Mouse (Mus musculus) thymus, postnatal 14 days (tissue): ENCODE measurements around the gene Axl.
"Not testable (repeated sequence)": the region's sequence is repeated elsewhere in the genome, so short reads cannot be mapped to it uniquely, and the experiment has no call there.

ENCODE experiments used
- DNase-seq: peaks from one replicate; pipeline ENCODE4 v3.0.0; 2021

The Axl gene

DNA sequence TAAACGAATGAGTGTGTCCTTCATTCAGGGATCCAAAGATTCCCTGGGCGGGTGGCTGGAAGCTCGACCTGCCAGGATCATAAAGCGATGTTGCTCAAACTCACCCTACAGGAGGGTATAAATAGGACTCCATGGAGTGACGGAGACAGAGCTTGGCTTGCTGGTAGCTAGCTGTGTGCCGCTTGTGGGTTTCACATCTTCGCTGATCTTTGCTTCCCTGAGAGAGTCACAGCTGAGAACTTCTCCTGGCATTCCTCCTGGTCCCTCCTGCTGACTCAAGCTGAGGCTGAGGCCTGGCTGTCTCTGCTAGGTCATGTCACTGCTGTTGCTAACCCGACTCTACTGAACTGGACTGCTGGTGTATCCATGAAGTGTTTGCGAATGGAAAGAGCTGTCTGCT, 4.5 kb upstream of the Axl start:
- not testable (repeated sequence) for DNase-seq

DNA sequence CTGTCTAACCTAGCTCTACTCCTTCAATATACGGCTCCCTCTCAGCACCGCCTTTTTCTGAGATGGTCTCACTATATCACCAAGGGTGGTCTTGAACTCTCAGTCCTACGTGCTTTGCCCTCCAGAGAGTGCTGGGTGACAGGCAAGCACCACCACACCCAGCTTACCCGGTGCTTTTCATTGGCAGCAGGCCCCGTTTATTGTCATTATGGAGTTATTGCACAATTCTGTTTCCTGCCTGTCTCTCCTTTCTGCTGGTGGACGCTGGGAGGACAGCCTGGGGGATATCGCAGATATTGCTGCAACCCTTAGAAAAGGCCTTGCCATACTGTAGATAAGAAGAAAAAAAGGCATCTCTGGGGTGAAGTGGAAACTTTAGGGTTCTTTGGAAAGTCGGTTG, 2.1 kb upstream of the Axl start:
- no peak for DNase-seq

GRCm38 (mm10) chr7:25789129-25789440, 580 bp upstream of the Axl start:
- DNase-seq = no peak

DNA sequence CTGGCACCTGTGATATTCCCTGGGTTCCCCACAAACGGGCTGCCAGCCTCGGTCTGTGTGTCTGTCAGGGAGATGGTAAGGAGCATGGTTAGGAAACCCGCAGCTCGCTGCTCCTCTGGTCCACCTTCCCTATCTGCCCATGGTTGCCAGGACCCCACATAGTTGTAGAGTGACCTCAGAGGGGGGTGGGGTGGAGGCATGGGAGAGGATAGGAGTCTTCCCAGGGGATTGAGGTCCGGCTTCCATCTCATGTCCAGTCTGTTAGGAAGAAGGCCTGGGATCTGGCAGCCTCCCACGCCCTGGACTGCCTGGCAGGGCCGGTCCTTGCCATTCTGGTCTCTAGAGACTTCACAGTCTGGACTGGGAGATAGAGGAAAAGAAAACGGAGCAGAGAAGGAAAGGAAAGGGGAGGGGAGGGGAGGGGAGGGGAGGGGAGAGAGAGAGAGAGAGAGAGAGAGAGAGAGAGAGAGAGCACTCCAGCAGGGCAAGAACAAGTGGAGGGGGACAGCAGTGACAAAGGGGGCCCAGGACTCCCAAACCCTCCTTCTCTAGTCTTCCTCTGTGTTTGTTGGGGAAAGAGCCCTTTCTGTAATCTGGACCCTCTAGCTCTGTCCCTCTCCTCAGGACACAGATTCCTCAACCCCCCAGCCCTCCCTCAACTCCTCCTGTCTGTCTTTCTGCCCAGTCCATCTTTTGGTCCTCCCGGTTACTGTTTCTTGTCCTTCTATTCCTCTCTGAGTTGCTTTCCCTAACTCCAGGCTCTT, 867 bp downstream of the Axl start:
- no peak for DNase-seq

GRCm38 (mm10) chr7:25786974-25787373, 1.5 kb downstream of the Axl start:
- DNase-seq = no peak

DNA sequence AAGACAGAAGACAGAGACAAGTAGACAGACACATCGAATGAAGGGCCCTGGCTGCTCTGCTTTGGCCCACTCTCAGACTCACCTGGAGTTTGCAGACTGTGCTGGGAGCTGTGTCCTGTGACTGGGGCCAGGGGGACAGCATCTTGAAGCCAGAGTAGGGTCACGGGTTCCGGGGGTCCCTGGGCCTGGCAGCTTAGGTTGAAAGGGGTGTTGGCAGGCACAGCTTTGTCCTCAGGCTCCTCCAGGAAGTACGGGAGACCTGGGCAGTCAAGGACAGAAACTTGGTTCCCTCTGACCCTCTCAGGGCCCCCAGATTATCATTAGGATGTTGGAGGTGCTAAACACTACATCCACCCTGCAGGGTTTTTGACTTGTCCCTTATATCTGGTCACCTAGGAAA, 2.8 kb downstream of the Axl start:
- no peak for DNase-seq

DNA sequence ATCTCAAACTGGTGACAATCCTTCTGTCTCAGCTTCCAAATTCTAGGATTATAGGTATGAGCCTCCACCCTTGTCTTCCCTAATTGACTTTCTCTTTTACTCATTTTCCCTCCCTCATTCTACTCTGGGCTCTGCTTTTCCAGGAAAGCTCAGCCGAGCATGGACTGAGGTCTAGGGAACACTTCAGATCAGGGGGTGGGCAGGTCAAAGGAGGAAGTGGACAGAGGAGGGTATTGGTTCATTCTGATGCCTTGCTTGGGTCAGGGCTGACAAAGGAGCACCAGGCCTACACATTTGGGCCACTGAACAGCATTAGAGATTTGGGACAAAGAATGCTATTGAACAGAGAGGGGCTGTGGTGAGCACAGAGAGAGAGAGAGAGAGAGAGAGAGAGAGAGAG, 3.7 kb downstream of the Axl start:
- DNase-seq = no peak

DNA sequence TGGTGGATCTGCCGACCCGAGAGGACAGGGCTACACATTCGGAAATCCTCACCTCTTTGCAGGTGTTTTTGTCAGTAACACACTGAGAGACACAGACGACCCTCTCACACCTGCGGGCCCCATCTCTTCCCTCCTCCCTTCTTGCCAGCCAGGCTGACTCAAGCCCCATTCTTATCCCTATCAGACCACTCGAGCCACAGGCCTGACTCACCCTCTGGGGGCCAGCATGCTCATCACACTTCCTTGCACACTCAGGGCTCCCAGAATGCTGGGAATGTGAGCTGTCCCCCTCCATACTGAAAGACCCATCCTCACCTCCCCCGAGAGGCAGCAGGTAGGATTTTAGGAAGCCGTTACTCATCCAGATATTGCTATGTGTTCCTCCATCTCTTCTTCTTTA, 4.8 kb downstream of the Axl start:
- no peak for DNase-seq

DNA sequence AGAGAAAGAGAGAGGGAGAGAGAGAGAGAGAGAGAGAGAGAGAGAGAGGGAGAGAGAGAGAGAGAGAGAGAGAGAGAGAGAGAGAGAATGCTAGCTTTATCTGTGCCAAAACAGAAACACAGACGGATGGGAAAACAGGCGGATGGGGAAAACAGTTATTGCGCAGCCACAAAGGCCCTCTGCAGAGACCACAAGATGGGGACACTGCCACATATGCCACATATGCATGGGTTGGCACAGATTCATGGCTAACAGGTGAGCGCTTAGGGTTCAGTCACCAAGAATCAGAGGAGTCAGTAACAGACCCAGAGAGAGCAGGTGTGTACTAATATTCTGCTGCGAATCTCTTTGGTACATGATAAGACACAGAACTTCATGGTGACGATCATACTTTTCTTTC, 5.8 kb downstream of the Axl start:
- DNase-seq = no peak

DNA sequence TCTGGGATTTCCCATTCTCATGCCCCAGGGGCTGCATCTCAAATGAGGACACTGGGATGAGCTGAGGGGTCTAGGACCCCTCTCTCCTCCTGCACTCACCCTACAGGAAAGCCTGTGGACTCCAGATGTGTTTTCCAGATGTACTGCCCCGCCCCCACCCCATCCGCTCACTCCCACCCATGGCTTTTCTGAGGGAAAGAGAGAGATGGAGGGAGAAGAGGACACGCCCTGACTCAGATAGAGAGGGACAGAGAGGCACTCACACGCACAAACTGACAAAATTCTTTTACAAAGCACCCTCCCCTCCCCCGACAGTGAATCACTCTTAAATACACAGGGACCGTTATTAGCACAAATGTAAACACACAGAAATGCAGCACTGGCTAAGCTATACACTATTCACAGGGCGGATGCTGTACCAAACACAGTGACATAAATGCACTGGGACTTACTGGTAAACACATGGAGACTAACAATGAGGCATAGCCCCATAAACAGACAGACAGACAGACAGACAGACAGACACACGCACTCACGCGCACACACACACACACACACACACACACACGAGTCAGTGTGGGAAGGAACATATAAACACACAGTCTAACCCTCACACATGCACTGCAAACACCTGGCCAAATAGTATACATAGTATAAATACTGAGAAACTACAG, 6.4 kb downstream of the Axl start:
- no peak for DNase-seq

DNA sequence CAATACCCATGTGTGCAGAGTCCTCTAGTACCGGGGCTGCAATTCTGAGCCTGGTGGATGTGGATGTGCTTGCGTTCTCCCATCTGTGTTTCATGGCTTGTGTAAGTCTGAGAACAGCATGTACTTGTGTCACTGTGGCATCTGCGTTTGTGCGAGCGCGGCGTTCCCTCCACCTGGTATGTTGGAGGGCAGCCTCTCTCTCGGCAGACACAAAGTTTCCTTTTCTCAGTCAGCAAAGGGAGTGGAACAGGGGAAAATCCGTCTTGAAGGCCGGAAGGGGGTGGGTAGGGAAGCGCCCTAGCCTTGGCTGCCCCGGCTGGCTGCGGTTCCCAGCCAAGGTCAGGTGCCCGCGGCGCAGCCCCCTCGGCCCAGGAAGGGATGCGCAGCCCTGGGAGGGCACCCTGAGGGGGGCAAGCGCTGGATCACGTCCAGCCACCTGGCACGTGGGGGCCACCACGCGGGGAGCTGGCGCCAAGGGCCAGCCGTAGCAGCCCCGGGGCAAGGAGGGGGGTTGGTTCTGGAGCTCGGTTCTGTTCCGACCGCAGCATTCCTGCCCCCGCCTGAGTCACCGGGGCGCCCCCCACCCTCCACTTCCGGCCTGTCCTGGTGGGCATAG, 7.1 kb downstream of the Axl start:
- peak; percentile 52 for DNase-seq

- no peak for DNase-seq
These were observed 7.8 kb downstream of the Axl start for GRCm38 (mm10) chr7:25780753-25781152.

- DNase-seq = no peak
These were observed 8.5 kb downstream of the Axl start for GRCm38 (mm10) chr7:25780021-25780420.

DNA sequence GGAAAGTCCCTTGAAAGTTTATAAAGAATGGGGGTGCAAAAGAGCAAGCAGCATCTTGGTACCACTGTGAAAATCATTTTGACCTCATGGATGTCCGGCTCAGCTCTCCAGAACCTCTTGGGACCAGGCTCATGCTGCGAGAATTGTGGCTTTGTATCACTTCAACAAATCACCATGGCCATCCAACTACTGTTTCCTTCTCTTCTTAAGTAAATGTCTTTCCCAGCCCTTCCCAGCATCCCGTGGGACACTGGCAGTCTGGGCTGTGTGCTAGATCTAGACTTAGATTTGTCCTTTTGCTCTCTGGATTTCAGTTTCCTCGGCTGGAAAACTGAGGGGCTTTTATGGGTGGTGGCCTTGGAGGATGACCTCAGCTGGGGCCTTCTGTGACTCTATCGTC, 20.3 kb downstream of the Axl start:
- no peak for DNase-seq

GRCm38 (mm10) chr7:25766108-25766507, 22.4 kb downstream of the Axl start:
- no peak for DNase-seq

DNA sequence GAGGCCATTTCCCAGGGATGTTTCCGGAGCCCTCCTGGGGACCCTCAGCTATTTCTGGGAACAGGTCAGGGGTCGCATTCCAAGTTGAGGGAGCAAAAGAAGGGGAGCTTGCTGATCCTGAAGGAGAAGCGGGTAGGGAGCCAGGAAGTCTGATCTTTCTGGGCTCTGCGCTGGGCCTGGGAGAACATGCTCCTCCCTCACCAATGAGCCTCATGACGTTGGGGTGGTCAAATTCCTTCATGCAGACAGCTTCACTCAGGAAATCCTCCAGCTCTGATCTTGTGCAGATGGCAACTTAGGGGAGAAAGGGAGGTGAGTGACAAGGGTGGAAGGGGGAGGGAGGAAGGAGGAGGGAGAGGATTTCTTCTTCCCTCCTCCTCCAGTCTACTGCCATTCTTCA, 24.3 kb downstream of the Axl start:
- DNase-seq = no peak

- no peak for DNase-seq
These were observed 24.8 kb downstream of the Axl start for GRCm38 (mm10) chr7:25763678-25764077.

DNA sequence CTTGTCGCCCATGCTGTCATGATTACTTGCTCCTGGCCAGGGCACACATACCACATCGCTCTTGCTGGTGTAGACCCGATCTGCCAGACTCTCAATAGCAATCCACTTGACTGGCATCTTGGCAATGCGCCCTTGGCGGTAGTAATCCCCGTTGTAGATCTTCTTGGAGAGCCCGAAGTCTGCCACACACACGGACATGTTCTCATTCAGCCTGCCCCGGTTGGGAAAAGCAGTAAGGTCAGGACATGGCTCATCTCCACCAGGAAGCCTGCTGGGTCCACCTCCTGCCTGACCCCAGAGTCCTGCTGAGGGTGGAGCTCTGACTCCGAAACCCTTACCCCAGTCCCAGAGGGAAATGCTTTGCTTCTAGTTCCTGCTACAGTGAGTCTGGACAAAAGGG, 27.2 kb downstream of the Axl start:
- no peak for DNase-seq

DNA sequence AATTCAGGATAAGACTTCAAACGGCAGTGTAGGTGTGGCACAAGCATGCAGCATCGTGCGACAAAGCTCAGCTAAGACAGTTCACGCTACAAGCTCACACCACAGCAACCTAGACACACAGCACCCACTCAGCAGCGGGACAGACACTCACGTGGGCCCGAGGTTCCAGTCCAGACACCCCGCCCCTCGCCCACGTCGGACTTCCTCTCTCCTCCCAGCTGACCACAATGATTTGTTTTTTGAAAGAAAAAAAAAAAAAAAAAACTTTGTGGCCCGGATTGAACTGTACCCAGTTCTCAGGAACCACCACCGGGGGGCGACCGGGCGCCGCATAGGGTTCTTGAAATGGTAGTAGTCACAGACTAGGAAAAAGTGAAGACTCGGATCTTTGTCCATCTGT, 32.5 kb downstream of the Axl start:
- DNase-seq = peak; percentile 91

DNA sequence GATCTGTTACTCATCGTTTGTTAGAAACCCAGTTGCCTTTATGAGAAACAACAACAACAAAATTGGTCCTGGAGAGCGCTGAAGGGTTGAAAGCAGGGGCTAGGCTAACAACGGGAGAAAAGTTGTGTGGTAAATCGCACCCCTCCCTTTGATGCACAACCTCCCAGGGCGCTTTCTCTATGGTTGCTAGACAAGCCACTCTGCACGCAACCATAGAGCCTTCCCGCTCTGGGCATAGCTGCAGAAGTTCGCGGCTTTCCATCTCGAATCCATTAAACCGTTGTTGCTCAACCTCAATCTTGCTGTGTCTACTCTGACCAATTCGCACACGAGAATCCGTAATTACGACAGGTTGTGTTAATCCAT, 33.1 kb downstream of the Axl start:
- DNase-seq = peak; percentile 77

GRCm38 (mm10) chr7:25754738-25755467, 33.6 kb downstream of the Axl start, which contains the start of gene Hnrnpul1:
TSS of gene Hnrnpul1 (minus strand) at chr7:25754757.
- peak; percentile 98 for DNase-seq

DNA sequence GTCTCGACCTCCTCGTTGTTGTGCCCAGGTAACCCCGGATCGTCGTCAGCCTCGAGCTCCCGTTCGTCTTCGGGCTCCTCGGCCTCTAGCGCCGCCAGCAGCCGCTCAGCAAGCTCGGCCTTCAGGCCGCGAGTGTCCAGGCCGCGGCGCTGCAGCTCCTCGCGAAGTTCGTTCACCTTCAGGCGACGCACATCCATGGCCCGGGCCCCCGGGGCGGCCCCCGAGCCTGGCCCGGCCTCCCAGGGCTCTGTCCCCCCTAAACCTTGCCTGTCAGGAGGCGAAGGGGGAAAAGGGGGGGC, 34.1 kb downstream of the Axl start:
- no peak for DNase-seq

DNA sequence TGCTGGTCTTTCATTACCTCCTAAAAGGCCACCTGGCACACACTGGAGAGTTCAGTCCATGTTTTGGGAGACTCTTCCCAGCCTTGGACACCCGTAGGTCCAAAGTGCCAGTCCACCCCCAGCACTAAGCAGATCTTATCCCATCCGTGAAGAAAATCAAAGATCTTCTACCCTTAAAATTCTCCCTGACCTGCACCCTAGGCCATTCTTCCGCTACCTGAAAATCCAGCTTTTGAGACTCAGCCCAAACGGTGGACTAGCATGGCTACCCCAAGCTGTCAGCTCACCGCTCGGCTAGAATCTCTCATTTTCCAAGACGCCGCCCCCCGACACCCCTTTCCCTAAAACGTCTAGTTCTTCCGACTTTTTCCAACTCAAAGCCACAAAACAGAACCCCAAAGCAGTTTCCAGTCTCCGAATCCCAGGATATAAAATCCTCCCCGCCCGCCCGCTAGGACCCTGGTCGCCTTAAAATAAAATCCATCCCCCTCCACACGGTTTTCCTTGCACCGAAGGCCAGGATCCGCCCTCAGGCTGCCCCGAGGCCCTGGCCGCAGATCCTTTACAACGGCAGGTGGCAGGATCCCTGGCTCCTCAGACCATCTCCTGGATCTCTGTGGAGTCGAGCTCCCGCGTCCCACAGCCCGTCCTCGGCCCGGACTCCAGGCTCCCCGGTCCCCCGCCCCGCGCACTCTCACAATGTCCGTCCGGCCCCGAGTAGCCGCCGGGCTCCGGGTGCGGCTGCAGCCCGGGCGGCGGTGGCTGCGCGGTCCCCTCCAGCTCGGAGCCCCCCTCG, 34.7 kb downstream of the Axl start:
- DNase-seq = no peak
